Mouse (Mus musculus): ENCODE measurements around the gene Gm21992.

- TF ChIP-seq POLR2A (IDR thresholded peaks at IDR 0.05; ENCODE audit: borderline replicate concordance, low read depth, low read length) (no peak), CTCF (IDR thresholded peaks at IDR 0.05; ENCODE audit: low read depth, low read length) (no peak)
Measured at GRCm38 (mm10) chr19:4718716-4719115, 92.7 kb downstream of the Gm21992 start.
